Mouse (Mus musculus) lung, postnatal 14 days (tissue): Measurements from ENCODE around the gene Vdr.

ENCODE experiments used
- DNase-seq: peaks from one replicate; pipeline ENCODE4 v3.0.0; 2021

Gene Vdr

DNA sequence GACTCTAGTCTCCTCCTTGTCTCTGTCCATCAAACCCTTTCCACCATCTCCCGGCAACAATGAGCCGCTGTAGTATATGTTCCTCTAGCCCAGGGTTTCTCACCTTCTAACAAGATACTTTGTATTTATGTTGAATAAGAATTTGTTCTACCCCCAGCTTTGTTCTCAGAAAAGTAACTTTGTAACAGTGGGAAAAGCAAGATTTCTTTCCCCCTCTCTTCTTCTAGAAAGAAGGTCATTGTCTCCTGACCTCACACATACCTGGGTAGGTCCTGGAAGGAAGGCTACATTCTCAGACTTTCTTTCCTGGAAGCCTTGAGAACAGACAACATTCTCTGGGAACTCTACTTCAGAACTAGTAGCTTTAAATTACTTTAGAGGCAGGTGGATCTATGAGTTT lies at the start of gene Vdr:
Gene Vdr (minus strand): TSS at position 101 of the 400 bp plus-strand sequence.
- DNase-seq = no peak

GRCm38 (mm10) chr15:97956416-97956815 lies 46.0 kb upstream of the Vdr start:
- no peak for DNase-seq

GRCm38 (mm10) chr15:97955742-97956141 lies 45.3 kb upstream of the Vdr start:
- no peak for DNase-seq

DNA sequence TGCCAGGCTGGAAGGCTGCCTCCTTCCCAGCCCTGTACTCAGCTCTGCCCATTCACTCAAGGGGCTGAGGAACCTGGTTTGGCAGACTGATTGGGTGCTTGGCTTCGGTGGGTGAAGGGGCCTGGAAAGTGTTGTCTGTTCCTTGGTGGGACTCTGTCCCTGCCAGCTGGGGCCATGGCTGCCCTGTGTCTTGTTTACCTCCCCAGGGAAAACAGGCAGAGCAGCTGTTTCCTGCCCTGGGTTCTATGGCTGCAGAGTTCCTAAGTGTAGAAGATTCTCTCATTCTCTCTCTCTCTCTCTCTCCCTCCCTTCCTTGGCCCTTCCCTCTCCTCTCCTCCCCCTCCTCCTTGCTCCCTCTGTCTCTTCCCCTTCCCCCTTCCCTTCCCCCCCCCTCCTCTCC lies 44.9 kb upstream of the Vdr start:
- no peak for DNase-seq

DNA sequence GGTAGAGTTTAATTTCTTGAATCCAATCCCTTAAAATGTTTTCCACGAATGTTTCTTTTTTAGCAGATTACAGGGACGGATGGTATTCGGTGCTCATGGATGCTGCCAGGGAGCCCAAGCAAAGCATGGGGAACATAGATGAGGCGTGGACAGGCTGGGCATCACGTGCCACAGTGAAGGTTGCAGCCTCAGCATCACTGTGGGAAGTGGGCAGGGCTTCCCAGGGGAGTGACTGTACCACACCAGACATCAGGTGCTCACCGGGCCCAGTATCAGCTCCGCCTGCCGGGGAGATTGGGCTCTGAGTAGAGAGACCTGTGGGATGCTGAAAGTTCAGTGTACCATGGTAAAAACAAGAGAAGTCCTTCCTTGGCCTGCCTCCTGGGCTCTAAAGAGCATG lies 44.2 kb upstream of the Vdr start:
- DNase-seq = no peak

DNA sequence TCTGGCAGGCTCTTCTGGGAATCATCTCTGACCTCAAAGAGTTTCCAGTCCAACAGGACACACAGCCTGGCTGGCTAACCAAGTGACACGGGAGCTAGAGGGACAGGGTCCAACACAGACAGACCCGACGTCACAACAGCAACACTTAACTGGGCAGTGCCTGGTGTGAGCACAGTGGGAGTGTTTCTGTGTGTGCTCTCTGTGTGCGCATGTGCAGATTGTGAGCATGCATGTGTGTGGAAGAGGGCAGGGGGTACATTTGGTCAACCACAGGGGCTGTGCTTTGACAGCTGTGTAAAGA lies 42.4 kb upstream of the Vdr start:
- DNase-seq = no peak

DNA sequence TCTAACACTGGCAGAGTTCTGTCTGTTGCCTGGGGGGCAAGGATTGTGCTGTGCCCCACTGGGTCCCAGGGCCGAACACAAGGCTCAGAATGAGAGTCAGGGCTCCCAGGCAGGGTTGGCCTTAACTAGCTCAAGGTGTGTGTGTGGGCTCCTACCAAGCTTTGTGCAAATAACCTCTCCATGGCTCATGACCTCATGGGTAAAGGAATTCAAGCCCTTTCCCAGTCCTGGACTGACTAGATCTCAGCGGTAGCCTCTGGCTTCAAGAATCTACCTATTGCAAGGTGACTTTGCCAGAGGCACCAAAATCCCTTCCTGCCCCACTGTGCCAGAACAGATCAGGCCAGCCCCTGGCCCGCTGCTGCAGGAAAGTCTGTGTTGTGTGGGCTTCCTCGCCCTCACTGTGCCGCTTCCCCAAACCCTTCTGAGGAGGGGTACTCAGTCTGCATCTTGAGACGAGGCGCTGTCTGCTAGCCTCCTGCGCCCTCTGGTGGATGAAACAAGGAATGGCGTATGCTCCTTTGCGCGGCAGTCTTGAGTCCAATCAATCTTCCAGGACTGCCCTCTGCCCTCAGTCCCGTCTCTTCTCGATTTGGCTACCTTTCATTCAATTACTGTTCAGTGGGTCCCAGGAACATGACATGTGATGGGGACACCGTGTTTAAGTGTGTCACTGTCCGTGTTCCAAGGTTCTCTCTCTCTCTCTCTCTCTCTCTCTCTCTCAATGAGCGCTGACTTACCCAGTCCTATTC lies 41.9 kb upstream of the Vdr start:
- peak; percentile 74 for DNase-seq

DNA sequence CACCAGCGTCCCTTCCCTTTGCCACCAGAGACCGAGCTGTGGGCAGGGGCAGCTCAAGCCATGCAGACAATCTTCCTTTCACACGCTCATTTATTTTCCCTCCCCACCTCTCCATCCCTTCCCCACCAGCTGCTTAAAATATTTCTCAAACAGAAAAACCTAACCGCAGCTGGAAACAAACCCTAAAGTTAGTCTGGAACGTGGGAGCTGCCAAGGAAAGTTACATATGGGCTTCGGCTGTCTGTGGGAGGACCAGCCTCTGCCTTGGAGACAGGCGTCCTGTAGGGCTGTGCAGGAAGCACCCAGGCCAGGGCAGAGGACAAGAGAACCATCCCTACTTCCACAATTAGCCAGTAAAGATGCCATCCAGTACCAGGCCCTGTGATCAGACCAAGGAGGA lies 39.8 kb upstream of the Vdr start:
- DNase-seq = no peak

GRCm38 (mm10) chr15:97949706-97950105 lies 39.3 kb upstream of the Vdr start:
- no peak for DNase-seq

DNA sequence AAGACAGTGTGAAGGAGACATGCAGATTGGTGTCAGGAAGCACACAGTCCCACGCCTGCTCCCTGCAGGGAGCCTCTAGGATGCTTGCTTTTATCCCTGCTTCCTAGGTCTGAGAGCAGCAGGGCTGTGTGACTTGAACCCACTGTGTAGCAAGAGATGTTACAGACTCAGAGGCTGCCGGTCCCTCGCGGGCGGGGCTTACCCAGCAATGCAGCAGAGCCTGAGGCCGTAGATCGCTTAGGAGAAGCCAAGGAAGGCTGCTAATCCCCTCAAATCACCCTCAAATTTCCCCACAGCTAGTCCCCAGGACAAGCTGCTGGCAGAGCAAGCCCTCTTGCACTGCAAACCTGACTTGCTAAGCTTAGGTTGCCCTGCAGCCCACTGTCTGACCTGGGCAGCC lies 38.3 kb upstream of the Vdr start:
- no peak for DNase-seq

DNA sequence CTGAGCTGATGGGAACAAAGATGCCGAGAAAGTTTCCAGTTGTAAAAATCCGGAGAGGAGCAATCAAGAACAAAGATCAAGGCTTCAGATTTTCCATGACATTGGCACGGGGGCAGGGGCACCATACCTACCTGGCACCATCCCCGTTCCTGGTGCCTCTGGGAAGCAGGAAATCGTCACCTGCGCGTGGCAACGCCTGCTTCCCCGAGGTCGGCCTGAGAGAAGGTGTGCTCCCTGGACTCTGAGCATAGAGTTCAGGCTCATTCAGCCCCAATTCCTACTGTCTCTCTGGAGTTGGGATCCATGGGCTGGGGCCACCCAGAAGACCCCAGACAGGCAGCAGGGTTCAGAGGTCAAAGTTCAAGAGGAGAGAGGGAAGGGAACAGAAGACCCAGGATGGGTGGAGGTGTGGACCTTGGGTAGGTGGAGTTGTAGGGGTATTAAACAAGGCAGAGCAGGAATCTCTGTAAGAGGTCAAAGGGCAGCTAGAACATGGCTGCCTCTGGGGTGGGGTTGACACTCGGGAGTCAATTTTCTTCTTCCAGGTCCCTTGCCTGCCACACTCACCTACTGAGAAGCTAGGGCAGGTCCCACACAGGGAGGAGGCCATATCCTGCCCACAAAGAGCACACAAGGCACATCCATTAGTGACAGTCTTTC lies 35.4 kb upstream of the Vdr start:
- DNase-seq = no peak

DNA sequence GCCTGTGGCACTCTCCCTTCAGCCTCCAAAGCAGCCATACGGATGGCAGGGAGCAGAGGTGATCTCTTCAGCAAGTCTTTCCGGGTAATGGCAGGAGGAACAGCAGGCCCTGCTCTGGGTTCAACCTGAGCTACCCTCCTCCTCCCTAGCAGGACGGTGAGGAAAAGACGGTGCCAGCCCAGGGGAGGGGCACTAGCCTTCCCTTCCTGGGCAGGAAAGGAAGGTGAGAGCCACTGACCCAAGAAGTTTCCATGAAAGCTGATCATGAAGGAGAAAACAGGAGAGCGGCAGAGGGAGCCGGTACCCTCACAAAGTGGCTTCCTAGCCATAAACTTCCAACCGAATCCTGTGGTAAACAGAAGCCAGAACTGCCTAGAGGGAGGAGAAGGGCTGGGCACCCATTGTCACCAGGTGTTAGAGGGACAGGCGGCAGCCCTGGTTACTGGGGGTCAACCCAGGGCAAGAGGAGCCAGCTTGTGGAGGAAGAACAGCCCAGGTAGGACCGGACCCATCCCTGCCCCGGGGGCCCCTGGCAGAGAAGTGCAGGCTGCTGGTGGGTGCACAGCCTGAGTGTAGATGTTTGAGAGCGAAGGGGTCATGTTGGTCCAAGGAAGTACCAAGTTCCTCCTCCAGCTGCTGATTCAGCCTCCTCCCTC lies 34.6 kb upstream of the Vdr start:
- no peak for DNase-seq

- DNase-seq = no peak
Measured at GRCm38 (mm10) chr15:97943356-97943755, 32.9 kb upstream of the Vdr start.

DNA sequence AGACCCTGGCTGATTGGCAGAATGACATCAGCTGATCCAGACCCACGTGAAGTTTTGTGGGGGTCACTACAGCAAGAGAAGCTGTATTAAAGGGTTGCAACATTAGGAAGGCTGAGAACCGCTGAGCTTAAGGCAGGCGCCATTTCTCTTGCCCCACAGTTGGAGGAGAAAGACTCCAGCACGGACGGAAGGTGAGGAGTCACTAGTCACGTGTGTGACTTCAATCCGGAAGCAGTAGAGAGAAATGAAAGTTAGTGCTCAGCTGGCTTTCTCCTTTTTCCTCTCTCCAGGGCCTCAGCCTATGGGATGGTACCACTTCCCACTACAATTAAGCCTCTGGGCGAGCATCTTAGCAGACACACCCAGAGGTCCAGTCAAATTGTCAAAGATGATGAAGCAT lies 32.1 kb upstream of the Vdr start:
- DNase-seq = no peak

DNA sequence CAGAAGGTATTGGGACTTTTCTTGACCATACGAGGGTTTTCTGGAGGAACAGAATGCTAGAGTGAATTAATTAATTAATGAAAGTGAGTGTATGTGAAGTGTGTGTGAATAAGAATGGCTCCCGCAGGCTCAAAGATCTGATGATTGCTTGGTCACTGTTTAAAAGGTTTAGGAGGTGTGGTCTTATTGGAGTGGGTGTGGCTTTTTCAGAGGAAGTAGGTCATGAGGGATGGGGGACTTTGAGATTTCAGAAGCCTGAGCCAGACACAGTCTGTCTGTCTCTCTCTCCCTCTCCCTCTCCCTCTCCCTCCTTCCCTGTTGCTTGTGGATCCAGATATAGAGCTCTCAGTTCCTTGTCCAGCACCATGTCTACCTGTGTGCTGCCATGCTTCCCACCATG lies 30.9 kb upstream of the Vdr start:
- no peak for DNase-seq

GRCm38 (mm10) chr15:97940088-97940487 lies 29.7 kb upstream of the Vdr start:
- no peak for DNase-seq

DNA sequence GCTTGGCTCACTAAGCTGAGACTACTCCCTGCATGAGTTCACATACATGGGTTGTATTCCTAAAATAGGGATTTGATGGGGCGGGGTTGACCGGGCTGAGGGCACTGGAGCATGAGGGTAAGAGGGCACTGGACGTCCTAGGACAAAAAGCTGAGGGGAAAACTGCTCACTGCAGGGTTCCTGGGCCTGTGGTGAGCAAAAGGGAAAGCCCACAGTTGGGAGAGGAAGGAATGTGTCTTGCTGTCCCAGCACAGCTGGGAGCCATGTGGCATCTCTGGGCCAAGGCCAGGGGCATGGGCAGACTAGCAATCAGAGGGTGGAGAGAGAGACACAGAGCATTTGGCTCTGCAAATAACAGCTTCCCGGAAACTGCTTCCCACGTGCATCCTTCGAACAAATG lies 28.1 kb upstream of the Vdr start:
- DNase-seq = no peak

GRCm38 (mm10) chr15:97932441-97932840 lies 22.0 kb upstream of the Vdr start:
- no peak for DNase-seq

GRCm38 (mm10) chr15:97929259-97929824 lies 18.9 kb upstream of the Vdr start:
- no peak for DNase-seq

- DNase-seq = no peak
Measured at GRCm38 (mm10) chr15:97927821-97928220, 17.4 kb upstream of the Vdr start.

DNA sequence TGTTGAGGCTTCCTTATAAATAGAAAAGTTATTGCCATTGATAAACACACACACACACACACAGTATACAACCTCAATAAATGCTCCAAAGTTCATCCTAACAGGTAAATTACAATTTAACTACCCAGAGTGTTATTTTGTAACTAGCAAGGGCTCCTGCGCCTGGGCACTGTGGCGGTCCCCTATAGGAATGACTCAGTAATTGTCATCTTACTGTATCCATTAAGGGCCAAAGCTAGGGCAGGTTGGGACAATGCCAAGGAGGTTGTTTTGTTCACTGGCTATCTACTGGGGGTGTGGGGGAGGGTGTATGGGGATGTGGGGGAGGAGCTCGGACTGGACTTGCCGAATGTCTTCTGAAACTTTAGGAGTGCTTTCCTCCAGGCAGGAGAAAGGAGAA lies 16.6 kb upstream of the Vdr start:
- no peak for DNase-seq

DNA sequence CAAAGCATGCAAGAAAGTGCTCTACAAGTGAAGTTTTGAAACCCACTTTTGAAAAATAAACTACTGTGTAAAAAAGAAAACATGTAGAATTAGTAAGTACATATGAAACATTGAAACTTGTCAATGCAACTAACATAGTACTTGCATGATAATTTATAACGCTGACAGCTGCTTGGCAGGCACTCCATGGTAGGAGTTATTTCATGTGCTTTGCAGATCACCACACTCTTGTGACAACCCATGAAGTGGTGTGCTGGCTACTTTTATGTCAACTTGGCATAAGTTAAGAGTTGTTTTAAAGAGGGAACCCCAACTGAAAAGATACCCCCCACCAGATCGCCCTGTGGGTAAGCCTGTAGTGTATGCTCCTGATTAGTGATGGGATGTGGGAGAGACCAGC lies 12.0 kb upstream of the Vdr start:
- DNase-seq = no peak

DNA sequence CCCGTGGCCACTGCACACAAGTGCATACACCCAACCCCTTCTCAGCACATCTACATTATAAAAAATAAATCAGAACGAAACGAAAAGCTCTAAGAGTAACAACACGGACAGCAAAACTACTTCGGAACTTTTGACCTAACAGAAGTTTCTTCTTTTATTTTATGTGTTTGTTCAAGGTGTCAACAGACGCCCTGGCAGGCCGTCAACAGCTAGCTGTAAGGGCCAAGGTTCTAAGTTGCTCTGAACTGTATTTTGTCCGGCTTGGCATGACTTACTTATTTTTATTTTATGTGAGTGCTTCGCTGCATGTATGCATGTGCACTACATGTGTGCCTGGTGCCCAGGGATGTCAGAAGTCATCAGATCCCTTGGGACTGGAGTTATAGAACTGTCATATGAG lies 11.4 kb upstream of the Vdr start:
- DNase-seq = no peak

- no peak for DNase-seq
Measured at GRCm38 (mm10) chr15:97920306-97920705, 9.9 kb upstream of the Vdr start.
